Mouse (Mus musculus) cerebellum, postnatal 10 days (tissue): ENCODE data around the gene Slc38a4.

Source experiments
- DNase-seq, 2 experiments: peaks; one replicate each; pipeline ENCODE4 v3.0.0; 2021; ENCODE audit warnings: mixed read lengths in 2 of 2

Gene Slc38a4

DNA sequence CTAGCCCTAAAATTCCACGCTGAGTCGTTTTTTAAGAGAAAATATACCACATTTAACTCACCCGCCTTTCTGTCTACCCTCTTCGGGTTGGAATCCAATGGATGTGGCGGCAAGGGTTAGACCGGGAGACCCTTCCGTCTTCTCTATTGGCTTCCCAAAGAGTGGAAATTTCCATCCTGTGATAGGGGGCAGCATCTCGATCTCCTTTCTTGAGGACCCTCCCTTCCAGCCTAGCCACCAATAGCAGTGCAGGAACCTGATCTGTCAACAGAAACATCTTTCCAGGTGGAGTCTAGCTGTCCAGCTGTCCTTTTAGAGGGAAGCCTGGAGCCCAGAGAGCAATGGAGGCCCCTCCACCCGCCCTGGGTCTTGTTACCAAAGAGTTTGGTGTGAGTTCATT is at the start of gene Slc38a4:
Gene Slc38a4, minus strand, starts transcription at position 163 of the 400 bp plus-strand sequence.
- peak; percentile 18 to 19 for DNase-seq

- DNase-seq, result no peak
Observed at GRCm38 (mm10) chr15:97104889-97105391, 49.2 kb upstream of the Slc38a4 start.

GRCm38 (mm10) chr15:97104048-97104447 is 48.3 kb upstream of the Slc38a4 start:
- DNase-seq, result no peak

DNA sequence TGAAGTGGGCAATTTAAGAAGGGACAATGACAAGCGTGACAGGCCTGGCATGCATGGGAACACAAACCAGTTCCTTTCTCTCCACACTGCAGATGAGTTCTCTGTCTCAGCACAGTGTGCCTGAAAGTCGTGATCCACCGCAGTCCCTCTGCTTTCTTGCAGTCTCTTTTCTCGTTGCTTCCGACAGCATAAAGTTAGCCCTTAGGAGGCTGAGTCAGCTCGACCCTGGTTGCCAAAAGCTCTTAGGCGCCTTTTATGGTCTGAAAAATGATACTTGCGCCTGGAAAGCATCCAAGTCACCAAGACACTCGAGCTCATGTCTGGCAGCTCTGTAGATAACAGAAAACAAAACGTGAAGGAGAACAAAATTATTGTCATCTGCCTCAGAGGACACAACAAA is 47.1 kb upstream of the Slc38a4 start:
- DNase-seq, result no peak

DNA sequence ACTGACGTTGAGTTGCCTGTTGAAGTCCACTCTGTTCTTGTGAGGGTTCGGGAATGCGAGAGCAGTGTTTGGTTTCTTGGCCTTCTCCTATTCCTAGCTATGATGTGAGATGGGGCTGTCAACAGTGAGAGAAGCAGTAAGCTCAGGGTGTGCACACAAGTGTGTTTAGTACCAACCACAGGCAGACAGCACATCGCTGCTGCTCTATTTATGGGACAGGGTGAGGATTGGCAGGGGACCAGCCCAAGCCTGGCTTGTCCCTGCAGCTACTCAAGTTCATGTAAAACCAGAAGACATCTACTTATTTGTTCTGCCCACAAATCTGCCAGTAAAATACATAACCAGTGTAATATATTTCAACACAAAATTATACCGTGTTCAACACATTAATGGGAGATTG is 46.4 kb upstream of the Slc38a4 start:
- peak in 1 of 2 experiments; percentile 7 for DNase-seq

- DNase-seq, result no peak
Observed at GRCm38 (mm10) chr15:97099101-97099500, 43.3 kb upstream of the Slc38a4 start.

DNA sequence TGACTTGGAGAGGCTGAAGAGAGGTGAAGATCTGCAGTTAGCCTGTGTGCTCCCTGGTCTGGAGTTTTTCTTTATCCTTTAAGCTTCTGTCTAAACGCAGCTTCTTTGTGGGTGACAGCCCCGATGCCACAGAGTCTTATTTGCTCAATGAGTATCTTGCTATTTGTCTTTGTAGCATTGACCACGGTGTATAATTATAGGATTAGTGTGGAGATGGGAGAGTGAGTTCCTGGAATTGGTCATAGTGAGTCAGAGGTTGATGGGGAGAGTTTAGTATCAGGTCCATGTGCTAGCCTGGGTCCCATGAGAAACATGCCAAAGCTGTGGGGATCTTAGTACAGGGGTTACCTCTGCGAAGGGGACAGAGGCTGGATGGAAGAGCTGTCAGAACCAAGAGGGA is 41.8 kb upstream of the Slc38a4 start:
- DNase-seq, result no peak

GRCm38 (mm10) chr15:97089526-97089925 is 33.8 kb upstream of the Slc38a4 start:
- DNase-seq, result peak; percentile 58 to 69

DNA sequence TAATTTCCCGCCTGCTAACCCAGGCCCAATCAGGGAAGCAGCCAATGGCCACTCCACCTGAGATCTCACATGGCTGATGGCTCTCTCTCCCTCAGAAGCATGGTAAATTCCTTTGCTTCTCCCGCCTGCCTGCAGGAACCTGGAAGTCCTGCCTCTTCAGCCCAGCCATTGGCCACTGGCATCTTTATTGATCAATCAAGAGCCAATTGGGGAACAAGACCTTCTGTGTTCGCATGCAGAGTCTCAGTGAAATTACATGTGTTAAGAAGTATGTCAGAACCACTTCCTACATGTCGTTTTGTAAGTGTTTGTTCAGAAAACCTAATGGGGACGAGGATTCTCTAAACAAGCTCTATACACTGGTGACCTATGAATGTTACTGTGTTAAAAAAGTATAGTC is 30.1 kb upstream of the Slc38a4 start:
- DNase-seq, result peak; percentile 18 to 25

- no peak for DNase-seq
Observed at GRCm38 (mm10) chr15:97077665-97078064, 21.9 kb upstream of the Slc38a4 start.

DNA sequence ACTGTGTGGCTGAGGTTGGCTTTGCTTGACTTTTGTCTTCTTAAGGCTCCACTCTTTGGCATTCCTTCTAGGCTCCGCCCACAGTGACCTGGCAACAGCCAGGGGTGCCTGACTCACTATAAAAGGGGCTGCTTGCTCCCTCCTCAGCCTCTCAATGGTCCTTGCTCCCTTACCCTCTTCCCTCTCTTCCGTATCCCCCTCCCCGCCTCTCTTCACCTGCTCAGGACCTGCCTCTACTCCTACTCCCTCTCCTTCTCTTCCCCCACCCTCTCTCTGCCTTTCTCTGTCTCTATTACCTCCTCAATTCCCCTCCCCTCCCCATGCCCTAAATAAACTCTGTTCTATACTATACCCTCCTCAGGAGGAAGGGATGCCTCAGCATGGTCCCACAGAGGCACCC is 20.3 kb upstream of the Slc38a4 start:
- no peak for DNase-seq

- no peak for DNase-seq
Observed at GRCm38 (mm10) chr15:97075240-97075639, 19.5 kb upstream of the Slc38a4 start.

- no peak for DNase-seq
Observed at GRCm38 (mm10) chr15:97072859-97073826, 17.4 kb upstream of the Slc38a4 start.

DNA sequence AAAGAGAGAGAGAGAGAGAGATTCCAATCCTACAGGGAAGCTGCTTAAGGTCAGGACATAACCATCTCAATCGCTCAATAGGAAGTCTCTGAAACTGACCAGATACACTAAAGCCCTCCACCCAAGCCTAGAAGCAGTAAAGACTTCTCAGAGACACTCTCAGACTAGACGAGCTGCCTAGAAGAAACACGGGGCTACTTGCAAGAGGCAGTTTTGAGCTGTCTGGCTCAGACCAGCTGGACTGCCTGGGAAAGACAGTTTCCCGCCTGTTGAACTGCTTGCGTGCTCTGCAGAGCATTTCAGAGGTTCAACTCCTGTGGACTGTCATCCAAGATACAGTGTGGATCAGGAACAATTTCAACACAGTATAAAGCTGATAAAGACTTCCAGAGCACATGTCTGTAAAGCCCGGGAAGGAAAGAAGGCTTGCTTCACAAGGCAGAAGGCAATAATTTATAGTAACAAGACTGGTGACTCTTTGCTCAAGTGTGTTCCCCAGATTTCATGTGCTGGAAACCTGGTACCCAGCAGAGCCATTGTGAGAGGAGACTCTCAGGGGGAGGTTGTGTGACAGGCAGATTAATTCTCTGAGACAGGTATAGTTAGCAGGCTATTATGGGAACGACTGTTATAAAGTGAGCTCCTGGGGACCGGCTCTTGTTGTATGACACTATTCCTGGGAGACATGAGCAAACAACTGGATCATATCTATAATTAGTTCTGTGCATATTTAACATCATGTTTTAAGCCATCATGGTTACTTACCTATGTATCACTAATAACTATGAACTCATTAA is 11.8 kb upstream of the Slc38a4 start:
- DNase-seq, result no peak

- DNase-seq, result no peak
Observed at GRCm38 (mm10) chr15:97066937-97067336, 11.2 kb upstream of the Slc38a4 start.

- DNase-seq, result no peak
Observed at GRCm38 (mm10) chr15:97063211-97063610, 7.5 kb upstream of the Slc38a4 start.

- DNase-seq, result no peak
Observed at GRCm38 (mm10) chr15:97060973-97061372, 5.2 kb upstream of the Slc38a4 start.

- DNase-seq, result no peak
Observed at GRCm38 (mm10) chr15:97060571-97060970, 4.8 kb upstream of the Slc38a4 start.

DNA sequence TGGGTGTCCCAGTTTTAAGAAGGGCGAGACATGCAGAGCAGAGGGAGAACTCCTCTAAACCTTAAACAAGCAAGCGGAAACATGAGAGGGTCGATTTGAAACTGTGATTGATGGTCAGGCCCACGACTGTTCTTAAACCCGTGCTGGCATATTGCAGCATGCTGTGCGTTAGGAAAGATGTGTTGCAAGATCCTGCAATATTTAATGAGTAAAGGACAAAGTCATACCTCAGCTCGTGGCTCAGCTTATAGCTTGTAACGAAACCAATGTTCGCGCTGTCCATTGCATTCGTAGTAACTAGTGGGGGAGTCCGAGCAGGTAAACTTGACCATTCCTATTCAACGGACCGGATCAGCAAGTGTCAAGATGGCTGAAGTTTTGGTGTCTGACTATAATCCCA is 4.3 kb upstream of the Slc38a4 start:
- DNase-seq, result no peak

DNA sequence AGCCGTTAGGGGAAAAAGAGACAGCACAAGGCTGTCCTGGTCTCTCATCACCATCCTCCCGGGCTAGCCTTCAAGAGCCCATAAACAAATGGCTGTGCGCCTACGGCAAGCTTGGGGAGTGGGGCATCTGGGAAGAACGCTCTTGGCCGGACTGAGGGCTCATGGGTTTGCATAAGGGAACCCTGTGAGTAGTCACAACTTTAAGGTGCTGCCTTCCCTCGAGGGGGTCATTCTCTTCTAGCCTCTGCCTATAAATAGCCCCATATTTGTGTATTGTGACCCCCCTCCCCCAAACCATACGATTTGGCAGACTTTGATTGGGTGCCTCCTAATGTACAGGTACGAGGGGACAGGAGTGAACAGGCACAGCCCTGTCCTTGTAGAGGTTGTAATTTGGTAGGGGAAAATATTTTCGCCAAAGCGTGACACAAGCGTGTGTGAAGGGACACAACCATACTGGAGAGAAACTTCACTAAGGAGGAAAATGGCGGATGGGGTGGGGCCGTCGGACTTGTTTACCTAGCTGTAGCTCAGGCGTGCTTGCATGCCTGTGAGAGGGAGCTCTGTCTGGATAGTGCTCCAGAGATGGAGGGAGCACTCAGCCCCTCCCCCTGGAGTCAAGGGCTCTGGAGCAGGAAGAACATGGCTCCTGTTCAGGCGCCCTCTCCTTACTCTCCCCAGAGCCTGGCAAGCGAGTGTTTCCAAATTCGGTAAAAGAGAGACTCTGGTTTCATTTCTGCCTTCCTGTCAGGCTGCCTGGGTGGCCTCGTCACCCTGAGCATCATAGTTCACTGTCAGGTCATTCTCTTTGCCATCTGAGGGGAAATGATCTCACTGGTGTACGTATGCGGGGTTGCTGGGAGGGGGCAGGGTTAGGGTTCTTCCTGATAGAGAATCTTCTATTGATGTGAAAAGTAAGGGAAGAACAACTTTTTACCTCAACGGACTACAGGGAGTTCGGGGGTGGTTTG is 3.6 kb upstream of the Slc38a4 start:
- DNase-seq, result no peak

- peak; percentile 8 to 9 for DNase-seq
Observed at GRCm38 (mm10) chr15:97054767-97055489, 828 bp downstream of the Slc38a4 start.

DNA sequence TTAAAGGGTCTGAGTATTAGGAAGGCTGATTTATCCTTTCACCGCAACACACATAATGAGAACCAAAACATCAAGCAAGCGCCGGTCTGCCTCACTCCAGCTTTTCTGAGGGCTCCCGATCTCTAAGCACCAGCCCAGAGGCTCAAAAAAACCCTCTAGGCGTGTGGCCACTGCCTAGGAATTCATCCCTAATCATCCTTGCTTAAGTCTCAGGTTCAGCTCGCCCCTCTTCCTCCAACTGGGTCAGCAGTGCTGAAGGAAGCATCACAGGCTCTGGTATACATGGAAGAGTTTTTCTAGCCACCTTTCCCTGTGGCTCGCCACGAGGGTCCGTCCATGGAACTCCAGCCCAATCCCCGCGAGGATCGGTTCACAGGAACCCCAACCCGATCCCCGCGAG is 1.6 kb downstream of the Slc38a4 start:
- DNase-seq, result no peak
